Mouse (Mus musculus) cortical plate, adult 2 months (tissue): Measurements from ENCODE around the gene Prr15.

Experiments used
- CTCF ChIP-seq: fragments of 200-500 bp; IDR thresholded peaks from 2 replicates; pipeline ENCODE4 v1.5.1; 2011; ENCODE audit warnings: mild to moderate bottlenecking, control low read depth, low read length; ENCODE audit not compliant: insufficient read depth; ENCODE audit errors: extremely low read depth
- POLR2A ChIP-seq: fragments of 200-500 bp; IDR thresholded peaks from 2 replicates; pipeline ENCODE4 v1.6.1; 2011; ENCODE audit warnings: mild to moderate bottlenecking, low read length, control low read depth; ENCODE audit not compliant: insufficient read depth; ENCODE audit errors: extremely low read depth

- TF ChIP-seq POLR2A (no peak), CTCF (no peak)
These were observed 46.2 kb downstream of the Prr15 start for GRCm38 (mm10) chr6:54371874-54372273.
